Mouse (Mus musculus) left cerebral cortex, adult 2 months (tissue): ENCODE measurements around the gene Fam168a. TPM values are rescaled to one million over a fixed set of nuclear protein-coding genes. Genes with fewer than 3 reads are reported as not detected.

Experiments used
- DNase-seq, 2 experiments: peaks; one replicate each; pipeline ENCODE4 v3.0.0; 2021 to 2022; ENCODE audit warnings: low spot score in 2 of 2, mixed read lengths in 1 of 2; ENCODE audit errors: extremely low spot score in 1 of 2
- H3K27ac ChIP-seq: fragments of 200-600 bp; 2 replicates; pipeline ENCODE4 v1.8.1; 2022
- H3K4me3 ChIP-seq: fragments of 200-600 bp; 2 replicates; pipeline ENCODE4 v1.8.1; 2022
- CTCF ChIP-seq: fragments of 200-600 bp; IDR thresholded peaks from 2 replicates; pipeline ENCODE4 v1.8.1; 2022; ENCODE audit warnings: antibody characterized with exemption, mild to moderate bottlenecking, moderate library complexity
- intact Hi-C: fragments of 180-260 bp; cut with DNase I; formaldehyde crosslinking; loops from one replicate; pipeline ENCODE4 v1.15.1; 2025
- total RNA-seq, 2 experiments: library from RNA; stranded (reverse); gene quantifications; 2 replicates each; pipeline ENCODE4 v1.2.3; 2021

Fam168a gene
- total RNA-seq, 2 experiments from 2014 or later = 215 to 220 TPM

DNA sequence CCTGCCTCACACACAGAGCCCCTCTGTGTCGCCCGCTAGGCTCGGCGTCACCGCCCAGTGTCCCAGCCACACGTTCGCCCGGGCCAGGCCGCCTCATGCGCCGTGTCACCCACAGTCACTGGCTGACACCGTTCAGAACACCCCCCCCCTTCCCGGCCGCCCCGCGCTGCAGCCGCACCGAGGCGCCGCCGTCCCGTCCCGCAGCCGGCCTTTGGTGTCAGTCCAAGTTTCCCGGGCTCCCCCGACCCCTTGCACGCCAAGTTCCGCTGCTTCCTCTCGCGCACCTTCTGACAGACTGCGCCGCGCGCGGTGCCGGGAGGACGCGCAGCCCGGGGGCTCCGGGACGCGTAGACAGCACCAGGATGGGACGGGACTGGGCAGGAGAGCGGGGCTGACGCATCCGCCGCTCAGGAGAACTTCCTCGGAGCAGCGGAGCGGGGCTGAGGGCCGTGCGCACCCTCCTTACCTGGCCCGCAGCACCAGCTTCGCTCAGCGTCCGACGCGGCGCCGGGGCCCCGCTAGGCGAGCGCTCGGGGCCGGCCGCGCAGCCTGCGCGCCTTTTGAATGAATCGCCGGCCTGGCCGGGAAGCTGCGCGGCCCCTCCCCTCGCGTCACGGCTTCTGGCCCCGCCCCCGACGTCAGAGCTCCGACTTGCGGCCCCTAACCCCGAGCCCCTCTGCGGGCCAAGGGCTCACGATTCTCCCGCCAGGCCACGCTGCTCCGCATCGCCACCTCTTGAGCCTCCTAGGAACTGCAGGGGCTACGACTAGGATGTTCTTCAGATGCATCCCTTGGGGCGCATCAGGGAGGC is 156.6 kb downstream of the Fam168a start, which contains the start of gene Relt:
Gene Relt, minus strand, starts transcription at position 619 of the 811 bp plus-strand sequence.
- TF ChIP-seq CTCF = peak; percentile 66
- Histone ChIP-seq H3K27ac (peak within 1 kb of the TSS; percentile 77), H3K4me3 (peak within 1 kb of the TSS; percentile 82)
- peak; percentile 89 for DNase-seq
- intact Hi-C loops = no loop called here

- Histone ChIP-seq H3K4me3 (no peak overlapping the region), H3K27ac (no peak overlapping the region)
- DNase-seq = peak; percentile 74
- intact Hi-C loops = loop anchor here (1.0 kb wide), 1 partner anchor 18 kb away; no protein-coding TSS in a partner anchor
- TF ChIP-seq CTCF = peak; percentile 97
Observed at GRCm38 (mm10) chr7:100866675-100867074, 160.2 kb downstream of the Fam168a start.

DNA sequence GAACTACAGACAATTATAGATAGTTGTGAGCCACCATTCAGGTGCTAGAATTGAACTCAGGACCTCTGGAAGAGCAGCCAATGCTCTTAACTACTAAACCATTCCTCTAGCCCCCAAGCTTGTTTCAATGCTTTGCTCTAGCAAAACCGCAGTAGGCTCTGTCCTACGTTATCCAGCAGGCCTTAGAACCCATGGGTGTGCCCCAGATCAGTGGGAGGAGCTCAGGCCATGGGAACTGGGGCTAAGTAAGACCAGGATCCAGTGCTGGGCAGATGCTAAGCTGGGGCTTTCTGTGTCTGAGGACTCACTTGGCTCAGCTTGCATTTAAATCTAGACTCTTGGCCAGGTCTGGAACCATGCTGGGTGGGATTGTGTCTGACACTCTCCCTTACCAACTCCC is 161.1 kb downstream of the Fam168a start:
- DNase-seq = no peak
- intact Hi-C loops = no loop called here
- Histone ChIP-seq H3K4me3 (no peak overlapping the region), H3K27ac (no peak overlapping the region)
- TF ChIP-seq CTCF = no peak

DNA sequence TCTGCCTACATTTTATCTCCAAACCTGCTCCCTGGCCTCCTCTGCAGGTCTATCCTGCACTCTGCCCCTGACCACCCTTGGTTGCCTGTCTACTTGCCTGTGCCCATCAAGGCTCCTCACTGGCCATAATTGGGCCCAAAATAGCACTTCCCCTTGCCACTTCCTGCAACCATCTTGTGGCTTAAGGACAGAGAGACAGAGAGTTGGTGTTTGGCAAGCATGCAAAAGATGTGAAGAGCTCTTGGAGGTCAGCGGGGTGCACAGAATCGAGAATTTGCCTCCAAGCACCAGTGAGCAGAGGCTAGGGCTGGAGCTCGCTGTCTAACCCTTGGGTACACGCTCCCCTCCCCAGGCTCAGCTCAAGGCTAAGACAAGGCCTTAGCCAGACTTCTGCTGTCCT is 162.1 kb downstream of the Fam168a start:
- no peak for TF ChIP-seq CTCF
- H3K4me3 ChIP-seq = no peak overlapping the region
- intact Hi-C loops = no loop called here
- DNase-seq = no peak
- H3K27ac ChIP-seq = peak overlapping the region; percentile 1; the same call in 1 of the 2 replicates

DNA sequence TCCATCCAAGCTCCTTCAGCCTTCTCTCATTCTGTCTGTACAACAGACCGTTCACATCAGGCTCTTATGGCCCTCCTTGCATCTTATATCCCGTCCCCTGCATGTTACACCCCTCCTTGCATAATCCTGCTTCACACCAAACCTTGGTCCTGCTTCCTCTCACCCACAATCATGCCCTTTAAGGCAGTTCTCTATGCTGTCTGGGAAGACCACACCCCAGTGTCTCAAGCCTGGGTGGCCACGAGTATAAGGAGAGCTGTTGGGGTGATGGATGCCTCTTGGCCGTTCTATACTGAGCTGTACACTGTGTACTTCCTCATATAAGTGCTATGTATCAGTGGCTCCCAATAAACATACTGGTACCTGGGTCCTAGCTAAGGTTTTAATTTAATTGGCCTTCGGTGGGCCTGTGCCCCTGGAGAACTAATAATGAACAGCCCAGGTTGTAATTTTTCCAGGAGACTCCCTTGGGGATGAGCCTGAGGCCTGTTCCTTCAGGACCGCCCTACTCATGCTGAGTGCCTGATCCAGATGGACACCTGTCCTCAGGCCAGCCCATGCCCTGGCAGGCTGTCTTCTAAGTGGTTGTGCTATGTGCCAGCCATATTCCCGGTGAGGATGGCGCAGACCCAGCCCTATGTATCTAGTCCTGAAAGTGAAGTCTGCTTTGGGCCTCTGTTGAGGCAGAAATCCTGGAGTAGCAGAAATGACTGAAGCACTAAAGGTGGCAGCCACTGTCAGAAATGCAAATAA is 163.6 kb downstream of the Fam168a start:
- Histone ChIP-seq H3K27ac (no peak overlapping the region), H3K4me3 (no peak overlapping the region)
- TF ChIP-seq CTCF = no peak
- no peak for DNase-seq
- intact Hi-C loops = no loop called here

DNA sequence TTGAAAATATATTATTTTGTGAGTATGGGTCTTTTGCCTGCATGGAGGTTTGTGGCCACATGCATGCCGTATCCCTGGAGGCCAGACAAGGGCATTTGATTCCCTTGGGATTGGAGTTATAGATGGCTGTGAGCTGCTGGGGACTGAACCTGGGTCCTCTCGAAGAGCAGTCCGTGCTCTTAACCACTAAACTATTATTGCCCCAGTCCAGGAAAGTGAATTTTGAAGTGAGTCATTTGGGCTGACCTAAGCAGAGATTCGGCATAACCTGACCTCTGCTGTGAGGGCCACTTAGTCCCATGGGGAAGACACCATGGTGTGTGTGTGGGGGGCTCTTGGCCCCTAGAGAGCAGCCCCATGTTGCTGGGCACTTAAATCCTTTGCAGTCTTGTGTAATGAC is 164.9 kb downstream of the Fam168a start:
- Histone ChIP-seq H3K4me3 (no peak overlapping the region), H3K27ac (no peak overlapping the region)
- intact Hi-C loops = no loop called here
- DNase-seq = no peak
- no peak; the same call in 1 of the 2 replicates for TF ChIP-seq CTCF

- H3K27ac ChIP-seq = no peak overlapping the region
- DNase-seq = no peak
- no peak overlapping the region for H3K4me3 ChIP-seq
- TF ChIP-seq CTCF = no peak
- intact Hi-C loops = no loop called here
Observed at GRCm38 (mm10) chr7:100871892-100872291, 165.5 kb downstream of the Fam168a start.

- no peak for DNase-seq
- H3K27ac ChIP-seq = no peak overlapping the region
- no peak for TF ChIP-seq CTCF
- intact Hi-C loops = no loop called here
- no peak overlapping the region for H3K4me3 ChIP-seq
Observed at GRCm38 (mm10) chr7:100873197-100873596, 166.8 kb downstream of the Fam168a start.

DNA sequence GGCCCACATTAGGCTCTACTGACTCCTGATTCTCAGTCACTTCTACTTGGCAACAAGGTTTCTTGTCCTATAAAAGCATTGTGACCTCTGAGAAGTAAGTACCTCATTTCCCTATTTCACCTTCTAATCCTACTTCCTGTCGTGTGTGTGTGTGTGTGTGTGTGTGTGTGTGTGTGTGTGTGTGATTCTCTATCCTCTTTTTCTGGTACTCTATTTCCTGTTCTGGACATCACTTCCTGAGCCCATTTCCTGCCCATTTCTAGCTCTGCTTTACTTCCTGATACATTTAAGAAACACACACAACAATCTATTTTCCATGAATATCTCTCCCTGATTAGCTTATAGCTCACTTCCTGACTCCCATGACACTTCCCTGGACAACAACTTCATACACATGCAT is 169.4 kb downstream of the Fam168a start:
- DNase-seq = no peak
- Histone ChIP-seq H3K27ac (no peak overlapping the region), H3K4me3 (no peak overlapping the region)
- TF ChIP-seq CTCF = no peak
- intact Hi-C loops = no loop called here

DNA sequence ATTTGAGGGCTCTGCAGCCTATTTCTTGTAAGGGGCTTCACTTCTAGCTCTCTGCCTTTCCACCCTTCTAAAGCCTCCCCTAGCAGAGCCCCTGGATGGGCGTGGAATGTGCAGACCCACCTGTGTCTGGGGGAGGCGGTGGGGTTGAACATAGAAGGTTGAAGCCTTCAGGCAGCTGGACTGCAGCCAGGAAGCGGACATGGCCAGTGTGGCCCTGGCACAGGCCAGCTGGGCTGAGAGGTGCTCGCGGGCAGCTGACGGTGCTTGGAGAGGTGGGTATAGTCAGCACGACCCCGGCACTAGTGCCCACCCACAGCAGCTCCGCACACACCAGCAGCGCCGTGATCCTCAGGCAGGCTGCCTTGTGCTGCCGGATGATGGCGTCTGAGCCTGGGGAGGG is 169.9 kb downstream of the Fam168a start:
- Histone ChIP-seq H3K27ac (no peak overlapping the region; the same call in 1 of the 2 replicates), H3K4me3 (no peak overlapping the region)
- no peak for DNase-seq
- no peak for TF ChIP-seq CTCF
- intact Hi-C loops = no loop called here

DNA sequence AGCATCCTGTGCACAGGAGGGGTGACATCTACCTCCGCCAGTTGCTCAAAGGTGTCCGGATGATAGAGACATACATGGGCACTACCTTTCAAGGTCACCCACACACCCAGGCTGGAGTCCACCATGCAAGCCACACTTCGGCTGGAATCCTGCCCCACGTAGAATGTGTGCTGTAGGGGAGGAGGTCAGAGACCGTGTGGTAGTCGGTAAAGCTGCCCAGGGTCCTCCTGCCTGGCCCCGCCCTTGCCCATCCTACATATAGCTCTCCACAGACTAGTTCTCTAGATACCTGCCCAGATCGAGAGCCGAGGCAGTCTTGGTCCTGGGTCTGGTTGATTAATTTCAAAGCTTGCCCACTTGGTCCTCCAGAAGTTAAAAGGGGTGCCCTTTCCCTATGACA is 170.3 kb downstream of the Fam168a start:
- no peak for DNase-seq
- Histone ChIP-seq H3K27ac (no peak overlapping the region), H3K4me3 (no peak overlapping the region)
- no peak for TF ChIP-seq CTCF
- intact Hi-C loops = no loop called here

DNA sequence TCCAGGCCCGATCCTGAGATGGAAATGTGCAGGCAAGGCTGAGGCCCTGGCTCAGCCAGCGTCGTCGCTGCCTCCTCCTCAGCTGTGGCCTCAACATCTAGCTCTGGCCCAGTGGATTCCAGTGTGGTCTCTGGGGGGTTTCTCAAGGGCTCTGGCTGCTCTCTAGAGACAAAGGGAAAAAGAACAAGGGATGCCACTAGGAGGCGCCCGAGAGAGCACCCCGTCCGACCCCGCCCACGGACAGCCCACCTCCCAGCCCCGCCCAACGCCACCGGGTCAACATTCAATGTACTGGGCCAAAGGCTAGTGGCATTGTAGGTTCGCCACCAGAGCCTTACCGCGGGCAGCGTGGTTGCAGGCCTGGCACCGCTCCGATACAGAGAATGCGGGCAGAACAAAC is 173.2 kb downstream of the Fam168a start:
- Histone ChIP-seq H3K27ac (no peak overlapping the region), H3K4me3 (no peak overlapping the region)
- TF ChIP-seq CTCF = peak; percentile 58
- peak; percentile 45 to 55 for DNase-seq
- intact Hi-C loops = no loop called here

DNA sequence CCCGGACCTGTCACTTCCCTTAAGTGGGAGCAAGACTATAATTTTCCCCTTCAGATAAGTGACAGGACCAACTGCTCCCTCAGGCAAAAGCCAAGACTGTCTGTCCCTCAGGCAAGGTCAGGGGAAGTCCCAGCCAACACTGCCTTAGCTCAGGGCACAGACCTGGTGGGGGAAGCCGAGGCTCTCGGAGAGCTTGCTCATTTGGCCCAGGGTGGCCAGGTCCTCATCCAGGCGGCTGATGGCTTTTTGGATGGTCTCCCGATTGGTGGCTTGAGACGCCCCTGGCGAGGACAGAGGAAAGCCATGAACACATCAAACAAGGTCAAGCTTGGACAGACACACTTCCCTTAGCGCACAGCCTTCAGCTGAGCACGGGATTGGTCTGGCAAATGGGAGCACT is 175.1 kb downstream of the Fam168a start:
- Histone ChIP-seq H3K27ac (no peak overlapping the region), H3K4me3 (no peak overlapping the region)
- no peak for DNase-seq
- TF ChIP-seq CTCF = no peak
- intact Hi-C loops = no loop called here
